Mouse (Mus musculus): Measurements from ENCODE around the gene Cep170. TPM values are rescaled to one million over a fixed set of nuclear protein-coding genes. Genes with fewer than 3 reads are reported as not detected.

Gene Cep170
- total and polyA plus RNA-seq, 3 experiments = 2.5 to 124 (median 75.9) TPM

DNA sequence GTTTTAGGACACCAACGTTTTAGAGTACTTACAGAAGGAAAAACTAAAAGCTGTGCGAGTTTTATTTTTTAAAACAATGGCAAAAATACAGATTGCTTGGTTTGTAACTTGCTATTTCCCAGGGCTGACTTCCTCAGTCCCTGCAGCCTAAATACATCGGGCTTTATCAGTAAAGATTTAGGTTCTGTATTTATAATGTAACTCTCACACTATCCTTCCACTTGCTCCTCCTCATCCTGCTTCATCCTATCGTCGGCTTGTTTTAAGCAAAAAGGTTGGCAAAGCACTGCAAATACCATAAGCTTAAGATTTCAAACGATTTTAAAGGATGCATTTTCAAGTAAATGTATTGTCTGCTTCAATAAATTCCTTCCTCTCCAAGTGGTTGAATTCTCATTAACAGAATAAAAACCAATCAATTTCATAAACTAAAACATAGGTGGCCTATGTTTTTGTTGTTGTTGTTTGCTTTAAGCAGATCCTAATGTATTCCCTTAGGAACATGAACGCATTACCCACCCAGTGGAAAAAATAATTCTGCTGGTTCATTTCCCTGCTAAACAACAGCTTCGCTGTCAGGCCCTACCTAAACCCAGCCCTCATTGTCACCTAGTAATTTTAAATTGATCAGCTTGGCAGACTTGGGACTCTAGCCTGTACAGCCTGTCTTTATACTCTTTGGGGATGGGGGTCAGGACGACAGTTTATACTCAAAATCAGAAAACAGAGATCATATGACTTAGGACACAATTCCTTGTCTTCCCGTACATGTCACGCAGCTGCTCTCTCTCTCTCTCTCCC, 1.2 kb downstream of the Cep170 start:
- Histone ChIP-seq H3K4me1 (ENCODE audit: insufficient read depth, low read depth, low read length) (peaks cover 14% of the 10 kb centered on the region), H3K27me3 (ENCODE audit: insufficient read depth, low read length) (no peaks in the 10 kb centered on the region), H3K9me3 (replicated peaks) (no peaks in the 10 kb centered on the region), H3K4me3 (ENCODE audit: low read depth, low read length) (peak overlapping the region; percentile 93), H3K36me3 (replicated peaks) (peaks cover 3% of the 10 kb centered on the region)
- TF ChIP-seq GATA2 (IDR thresholded peaks at IDR 0.05; ENCODE audit: borderline replicate concordance, low read depth, low read length) = no peak
- no peak for TF ChIP-seq GATA1 (IDR thresholded peaks at IDR 0.05; ENCODE audit: borderline replicate concordance, low read length)
- TF ChIP-seq TAL1 (conservative IDR thresholded peaks at IDR 0.05; ENCODE audit: low read depth, low read length) = no peak
- no peak for TF ChIP-seq CTCF (IDR thresholded peaks at IDR 0.05; ENCODE audit: low read depth, low read length)
- TF ChIP-seq POLR2AphosphoS5 (IDR thresholded peaks at IDR 0.05; ENCODE audit: insufficient replicate concordance, low read depth, low read length) = no peak
- DNase-seq (ENCODE audit: low spot score) = no peak
- no peak for ATAC-seq (ENCODE audit: extremely low read depth, insufficient number of reproducible peaks, low FRiP score, poor library complexity, severe bottlenecking)

DNA sequence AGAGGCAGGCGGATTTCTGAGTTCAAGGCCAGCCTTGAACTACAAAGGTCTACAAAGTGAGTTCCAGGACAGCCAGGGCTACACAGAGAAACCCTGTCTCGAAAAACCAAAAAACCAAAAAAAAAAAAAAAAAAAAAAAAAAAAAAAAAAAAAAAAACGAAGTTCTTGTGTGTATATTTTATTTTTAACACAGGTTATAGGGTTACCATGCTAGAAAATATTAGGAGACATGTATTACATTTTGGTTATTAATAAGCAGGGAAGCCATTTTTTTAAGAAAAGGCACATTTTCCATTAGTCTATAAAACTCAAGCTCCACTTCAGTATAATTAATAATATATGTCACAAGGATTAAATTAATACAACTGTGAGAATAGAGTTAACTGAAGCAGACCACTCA, 2.0 kb downstream of the Cep170 start:
- Histone ChIP-seq H3K4me1 (ENCODE audit: insufficient read depth, low read depth, low read length) (peaks cover 13% of the 10 kb centered on the region), H3K27me3 (ENCODE audit: insufficient read depth, low read length) (no peaks in the 10 kb centered on the region), H3K4me3 (ENCODE audit: low read depth, low read length) (peak overlapping the region; percentile 9; the same call in 1 of the 2 replicates), H3K9me3 (replicated peaks) (no peaks in the 10 kb centered on the region), H3K36me3 (replicated peaks) (peaks cover 3% of the 10 kb centered on the region)
- DNase-seq (ENCODE audit: low spot score) = no peak
- TF ChIP-seq POLR2AphosphoS5 (IDR thresholded peaks at IDR 0.05; ENCODE audit: insufficient replicate concordance, low read depth, low read length) (no peak), TAL1 (conservative IDR thresholded peaks at IDR 0.05; ENCODE audit: low read depth, low read length) (no peak), GATA1 (IDR thresholded peaks at IDR 0.05; ENCODE audit: borderline replicate concordance, low read length) (no peak), CTCF (IDR thresholded peaks at IDR 0.05; ENCODE audit: low read depth, low read length) (no peak), GATA2 (IDR thresholded peaks at IDR 0.05; ENCODE audit: borderline replicate concordance, low read depth, low read length) (no peak)
- no peak for ATAC-seq (ENCODE audit: extremely low read depth, insufficient number of reproducible peaks, low FRiP score, poor library complexity, severe bottlenecking)

DNA sequence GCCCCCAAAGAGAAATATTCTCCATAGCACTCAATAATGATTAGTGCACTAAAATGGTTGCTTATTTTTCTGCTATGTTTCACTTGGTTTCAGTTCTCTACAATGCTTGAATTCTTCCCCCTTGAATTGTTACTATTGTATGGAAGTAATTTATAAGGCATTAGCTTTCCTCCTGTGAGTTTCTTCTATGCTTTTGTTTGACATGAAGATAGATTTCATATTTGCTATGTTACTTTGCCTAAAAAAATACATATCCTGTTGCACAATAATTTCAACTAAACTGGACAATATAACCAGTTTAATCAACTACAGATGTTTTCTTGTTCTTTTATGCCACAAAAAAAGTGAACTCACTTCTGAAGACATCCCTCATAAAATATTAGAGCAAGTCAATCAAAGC, 3.7 kb downstream of the Cep170 start:
- H3K4me1 ChIP-seq (ENCODE audit: insufficient read depth, low read depth, low read length) = peaks cover 8% of the 10 kb centered on the region
- no peak overlapping the region for H3K4me3 ChIP-seq (ENCODE audit: low read depth, low read length)
- DNase-seq (ENCODE audit: low spot score) = no peak
- no peaks in the 10 kb centered on the region for H3K9me3 ChIP-seq (replicated peaks)
- TF ChIP-seq TAL1 (conservative IDR thresholded peaks at IDR 0.05; ENCODE audit: low read depth, low read length) = no peak
- no peak for TF ChIP-seq GATA2 (IDR thresholded peaks at IDR 0.05; ENCODE audit: borderline replicate concordance, low read depth, low read length)
- no peak for TF ChIP-seq GATA1 (IDR thresholded peaks at IDR 0.05; ENCODE audit: borderline replicate concordance, low read length)
- TF ChIP-seq POLR2AphosphoS5 (IDR thresholded peaks at IDR 0.05; ENCODE audit: insufficient replicate concordance, low read depth, low read length) = no peak
- no peak for TF ChIP-seq CTCF (IDR thresholded peaks at IDR 0.05; ENCODE audit: low read depth, low read length)
- peaks cover 8% of the 10 kb centered on the region for H3K36me3 ChIP-seq (replicated peaks)
- H3K27me3 ChIP-seq (ENCODE audit: insufficient read depth, low read length) = no peaks in the 10 kb centered on the region
- ATAC-seq (ENCODE audit: extremely low read depth, insufficient number of reproducible peaks, low FRiP score, poor library complexity, severe bottlenecking) = no peak

DNA sequence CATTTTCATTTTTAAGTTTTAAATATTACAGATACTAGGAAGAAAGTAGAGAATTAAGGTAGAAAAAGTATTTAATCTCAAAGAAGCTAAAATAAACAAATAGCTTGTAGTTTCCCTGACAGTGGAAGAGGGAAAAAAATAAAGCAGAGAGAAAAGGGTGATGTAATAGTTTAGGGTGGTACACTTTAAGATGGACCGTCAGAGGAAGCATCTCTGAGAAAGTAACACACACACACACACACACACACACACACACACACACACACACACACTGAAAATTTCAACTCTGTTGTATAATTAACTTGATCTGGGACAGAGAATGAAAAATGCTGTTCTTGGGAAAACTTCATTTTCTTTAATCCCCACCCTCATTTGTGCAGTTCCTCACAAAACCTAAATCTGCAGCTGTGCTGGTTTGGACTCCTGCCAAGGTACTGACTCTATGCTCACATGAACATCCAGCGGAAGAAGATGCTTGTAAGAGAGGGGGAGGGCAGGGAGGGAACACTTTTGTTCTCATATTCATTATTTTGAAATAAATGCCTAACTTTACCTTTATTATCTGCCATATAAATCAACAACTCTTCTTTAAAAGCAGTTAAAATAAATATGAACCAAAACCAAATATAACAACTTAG, 13.0 kb downstream of the Cep170 start:
- Histone ChIP-seq H3K27me3 (ENCODE audit: insufficient read depth, low read length) (no peaks in the 10 kb centered on the region), H3K36me3 (replicated peaks) (peaks cover 33% of the 10 kb centered on the region), H3K9me3 (replicated peaks) (no peaks in the 10 kb centered on the region), H3K4me3 (ENCODE audit: low read depth, low read length) (no peak overlapping the region), H3K4me1 (ENCODE audit: insufficient read depth, low read depth, low read length) (peaks cover 2% of the 10 kb centered on the region; the same call in 1 of the 2 replicates)
- no peak for DNase-seq (ENCODE audit: low spot score)
- peak; percentile 42; the same call in 1 of the 2 replicates for ATAC-seq (ENCODE audit: extremely low read depth, insufficient number of reproducible peaks, low FRiP score, poor library complexity, severe bottlenecking)
- TF ChIP-seq TAL1 (conservative IDR thresholded peaks at IDR 0.05; ENCODE audit: low read depth, low read length) (no peak), CTCF (IDR thresholded peaks at IDR 0.05; ENCODE audit: low read depth, low read length) (no peak), GATA2 (IDR thresholded peaks at IDR 0.05; ENCODE audit: borderline replicate concordance, low read depth, low read length) (no peak), POLR2AphosphoS5 (IDR thresholded peaks at IDR 0.05; ENCODE audit: insufficient replicate concordance, low read depth, low read length) (no peak), GATA1 (IDR thresholded peaks at IDR 0.05; ENCODE audit: borderline replicate concordance, low read length) (no peak)

DNA sequence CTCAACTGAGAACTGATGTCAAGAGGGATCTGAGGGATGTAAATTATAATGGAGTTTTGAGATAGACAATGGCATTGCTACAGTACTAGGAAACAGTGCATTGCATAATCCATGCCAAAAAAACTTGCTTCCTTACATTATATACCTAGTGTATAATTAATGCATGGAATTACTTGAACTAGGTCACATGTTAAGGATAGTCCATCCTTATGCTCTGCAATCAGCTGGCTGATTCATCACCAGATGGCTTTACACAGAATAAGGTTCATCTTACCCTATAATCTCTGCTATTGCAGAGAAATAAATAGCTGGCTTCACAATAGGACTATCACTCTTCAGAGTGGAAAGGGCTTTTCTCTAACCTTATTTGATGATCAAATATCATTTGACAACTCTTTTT, 15.2 kb downstream of the Cep170 start:
- H3K9me3 ChIP-seq (replicated peaks) = no peaks in the 10 kb centered on the region
- ATAC-seq (ENCODE audit: extremely low read depth, insufficient number of reproducible peaks, low FRiP score, poor library complexity, severe bottlenecking) (no peak), DNase-seq (ENCODE audit: low spot score) (no peak)
- TF ChIP-seq GATA2 (IDR thresholded peaks at IDR 0.05; ENCODE audit: borderline replicate concordance, low read depth, low read length) = no peak
- no peak for TF ChIP-seq TAL1 (conservative IDR thresholded peaks at IDR 0.05; ENCODE audit: low read depth, low read length)
- TF ChIP-seq GATA1 (IDR thresholded peaks at IDR 0.05; ENCODE audit: borderline replicate concordance, low read length) = no peak
- TF ChIP-seq POLR2AphosphoS5 (IDR thresholded peaks at IDR 0.05; ENCODE audit: insufficient replicate concordance, low read depth, low read length) = no peak
- no peak for TF ChIP-seq CTCF (IDR thresholded peaks at IDR 0.05; ENCODE audit: low read depth, low read length)
- H3K4me1 ChIP-seq (ENCODE audit: insufficient read depth, low read depth, low read length) = peaks cover 7% of the 10 kb centered on the region; the same call in 1 of the 2 replicates
- peaks cover 25% of the 10 kb centered on the region for H3K36me3 ChIP-seq (replicated peaks)
- H3K27me3 ChIP-seq (ENCODE audit: insufficient read depth, low read length) = no peaks in the 10 kb centered on the region
- H3K4me3 ChIP-seq (ENCODE audit: low read depth, low read length) = no peak overlapping the region

DNA sequence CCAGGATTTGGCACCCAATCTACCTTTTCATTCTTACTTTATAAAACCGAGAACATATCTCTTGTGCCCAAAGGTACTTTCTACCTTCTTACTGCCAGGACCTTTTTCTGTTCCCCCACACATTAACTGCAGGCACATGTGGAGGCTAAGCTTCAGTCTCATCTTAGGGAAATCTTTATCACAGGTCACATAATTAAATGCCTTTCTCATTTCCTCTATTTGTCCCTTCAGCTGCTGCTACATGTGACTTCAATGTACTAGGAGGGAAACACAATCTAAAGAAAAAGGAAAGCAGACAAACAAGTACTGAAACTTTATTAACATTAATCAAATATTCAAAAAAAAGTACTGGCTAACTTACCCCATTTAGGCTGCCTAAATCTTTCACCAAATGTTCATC, 21.7 kb downstream of the Cep170 start:
- Histone ChIP-seq H3K4me3 (ENCODE audit: low read depth, low read length) (no peak overlapping the region), H3K36me3 (replicated peaks) (peaks cover 43% of the 10 kb centered on the region), H3K9me3 (replicated peaks) (no peaks in the 10 kb centered on the region), H3K4me1 (ENCODE audit: insufficient read depth, low read depth, low read length) (peaks cover 10% of the 10 kb centered on the region; the same call in 1 of the 2 replicates), H3K27me3 (ENCODE audit: insufficient read depth, low read length) (no peaks in the 10 kb centered on the region)
- TF ChIP-seq CTCF (IDR thresholded peaks at IDR 0.05; ENCODE audit: low read depth, low read length) = no peak
- ATAC-seq (ENCODE audit: extremely low read depth, insufficient number of reproducible peaks, low FRiP score, poor library complexity, severe bottlenecking) (no peak), DNase-seq (ENCODE audit: low spot score) (no peak)
